Mouse (Mus musculus): ENCODE data around the gene Aaas.

Aaas gene

GRCm38 (mm10) chr15:102350138-102350941, at the start of gene Aaas:
TSS of gene Aaas (minus strand) at chr15:102350771.
- peak; percentile 93 for DNase-seq

- DNase-seq, result peak; percentile 52
Observed at GRCm38 (mm10) chr15:102399229-102400221, 49.0 kb upstream of the Aaas start.

- DNase-seq, result no peak
Observed at GRCm38 (mm10) chr15:102398629-102399028, 48.1 kb upstream of the Aaas start.

- no peak for DNase-seq
Observed at GRCm38 (mm10) chr15:102395061-102395460, 44.5 kb upstream of the Aaas start.

- DNase-seq, result no peak
Observed at GRCm38 (mm10) chr15:102393584-102394014, 43.0 kb upstream of the Aaas start.

- DNase-seq, result no peak
Observed at GRCm38 (mm10) chr15:102392520-102392919, 41.9 kb upstream of the Aaas start.

- no peak for DNase-seq
Observed at GRCm38 (mm10) chr15:102388942-102389341, 38.4 kb upstream of the Aaas start.

GRCm38 (mm10) chr15:102386640-102387039, 36.1 kb upstream of the Aaas start:
- DNase-seq, result no peak

GRCm38 (mm10) chr15:102383671-102384070, 33.1 kb upstream of the Aaas start:
- no peak for DNase-seq

- peak; percentile 74 for DNase-seq
Observed at GRCm38 (mm10) chr15:102381575-102381974, 31.0 kb upstream of the Aaas start.

GRCm38 (mm10) chr15:102377810-102378262, 27.3 kb upstream of the Aaas start:
- no peak for DNase-seq

GRCm38 (mm10) chr15:102377163-102377543, 26.6 kb upstream of the Aaas start:
- no peak for DNase-seq

- no peak for DNase-seq
Observed at GRCm38 (mm10) chr15:102376453-102377162, 26.0 kb upstream of the Aaas start.

- DNase-seq, result no peak
Observed at GRCm38 (mm10) chr15:102370727-102371126, 20.2 kb upstream of the Aaas start.

GRCm38 (mm10) chr15:102369972-102370371, 19.4 kb upstream of the Aaas start:
- no peak for DNase-seq

GRCm38 (mm10) chr15:102366733-102367344, 16.3 kb upstream of the Aaas start, which contains the start of gene Sp7:
TSS of gene Sp7 (minus strand) at chr15:102367182.
- no peak for DNase-seq

- no peak for DNase-seq
Observed at GRCm38 (mm10) chr15:102366238-102366637, 15.7 kb upstream of the Aaas start.

GRCm38 (mm10) chr15:102364678-102365077, 14.1 kb upstream of the Aaas start:
- DNase-seq, result no peak

GRCm38 (mm10) chr15:102362648-102363047, 12.1 kb upstream of the Aaas start:
- DNase-seq, result no peak

- no peak for DNase-seq
Observed at GRCm38 (mm10) chr15:102358834-102359233, 8.3 kb upstream of the Aaas start.

- no peak for DNase-seq
Observed at GRCm38 (mm10) chr15:102358126-102358525, 7.6 kb upstream of the Aaas start.
